Mouse (Mus musculus): ENCODE measurements around the gene Kcnc1.

Gene Kcnc1

DNA sequence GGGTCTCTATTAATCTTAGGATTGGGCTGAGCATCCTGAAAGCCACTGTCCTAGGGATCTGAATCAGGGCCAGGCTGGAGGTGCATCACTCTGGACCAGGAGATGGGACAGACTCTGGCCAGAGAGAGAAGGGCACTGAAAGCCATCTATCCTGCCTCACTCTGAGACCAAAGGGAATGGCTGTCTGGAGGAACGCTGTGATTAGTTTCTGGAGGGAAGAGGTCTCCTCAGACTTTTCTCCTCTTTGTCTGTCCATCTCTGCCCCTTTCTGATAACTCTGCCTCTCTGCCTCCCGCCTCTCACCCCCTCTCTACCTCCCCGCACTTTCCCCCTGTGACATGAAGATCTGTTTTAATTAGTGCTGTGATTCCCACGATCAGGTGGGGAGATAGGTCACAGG is 1.4 kb upstream of the Kcnc1 start:
- DNase-seq (ENCODE audit: low spot score), result no peak

- no peak for DNase-seq (ENCODE audit: low spot score)
These were observed 726 bp upstream of the Kcnc1 start for GRCm38 (mm10) chr7:46395571-46395970.

GRCm38 (mm10) chr7:46396928-46397731 is 833 bp downstream of the Kcnc1 start:
- DNase-seq (ENCODE audit: low spot score), result no peak

DNA sequence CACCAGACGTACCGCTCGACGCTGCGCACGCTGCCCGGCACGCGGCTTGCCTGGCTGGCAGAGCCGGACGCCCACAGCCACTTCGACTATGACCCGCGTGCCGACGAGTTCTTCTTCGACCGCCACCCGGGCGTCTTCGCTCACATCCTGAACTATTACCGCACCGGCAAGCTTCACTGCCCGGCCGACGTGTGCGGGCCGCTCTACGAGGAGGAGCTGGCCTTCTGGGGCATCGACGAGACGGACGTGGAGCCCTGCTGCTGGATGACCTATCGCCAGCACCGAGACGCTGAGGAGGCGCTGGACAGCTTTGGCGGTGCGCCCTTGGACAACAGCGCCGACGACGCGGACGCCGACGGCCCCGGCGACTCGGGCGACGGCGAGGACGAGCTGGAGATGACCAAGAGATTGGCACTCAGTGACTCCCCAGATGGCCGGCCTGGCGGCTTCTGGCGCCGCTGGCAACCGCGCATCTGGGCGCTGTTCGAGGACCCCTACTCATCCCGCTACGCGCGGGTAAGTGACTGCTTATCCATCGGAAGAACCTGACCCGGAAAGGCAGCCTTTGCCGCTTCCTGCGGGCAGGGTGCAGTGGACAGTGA is 1.5 kb downstream of the Kcnc1 start:
- DNase-seq (ENCODE audit: low spot score), result no peak

DNA sequence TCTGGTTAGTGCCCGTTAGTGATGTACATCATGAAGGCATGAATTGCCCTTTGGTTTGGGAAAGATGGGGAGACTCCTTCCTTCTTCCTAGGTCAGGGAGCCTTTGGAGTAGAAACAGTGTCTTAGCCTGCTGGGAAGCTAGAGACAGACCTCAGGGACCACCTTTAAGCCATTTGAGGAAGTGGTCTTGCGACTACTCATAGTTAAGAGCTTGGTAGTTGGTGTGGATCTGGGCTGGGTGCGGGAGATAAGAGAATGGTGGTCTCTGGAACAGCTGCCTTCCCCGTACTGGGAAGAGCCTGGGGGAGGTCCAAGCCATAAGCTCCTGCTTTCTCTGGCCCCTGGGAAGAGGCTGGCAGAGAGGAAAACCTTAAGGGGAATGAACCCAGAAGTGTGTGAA is 2.3 kb downstream of the Kcnc1 start:
- DNase-seq (ENCODE audit: low spot score), result no peak

DNA sequence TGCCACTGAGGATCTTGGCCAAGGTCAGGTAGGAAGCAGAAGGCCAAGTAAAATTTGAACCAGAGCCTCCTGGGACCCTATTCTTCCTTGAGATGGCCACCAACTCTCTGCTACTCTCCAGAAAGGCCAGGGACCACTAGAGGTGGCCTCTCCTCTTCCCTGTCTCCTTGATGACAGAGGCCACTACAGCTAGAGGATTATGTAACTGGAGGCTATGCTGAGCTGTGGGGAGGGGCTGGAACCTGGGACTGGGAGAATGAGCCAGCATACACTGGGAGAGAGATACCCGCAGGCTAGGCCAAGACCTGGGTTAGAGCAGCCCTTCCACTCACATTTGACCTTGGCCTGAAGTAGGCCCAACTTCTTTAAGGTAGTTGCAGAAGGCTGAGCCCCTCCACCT is 3.4 kb downstream of the Kcnc1 start:
- DNase-seq (ENCODE audit: low spot score), result no peak

- no peak for DNase-seq (ENCODE audit: low spot score)
These were observed 4.0 kb downstream of the Kcnc1 start for GRCm38 (mm10) chr7:46400346-46400745.

GRCm38 (mm10) chr7:46401371-46402180 is 5.3 kb downstream of the Kcnc1 start:
- DNase-seq (ENCODE audit: low spot score), result no peak

- no peak for DNase-seq (ENCODE audit: low spot score)
These were observed 7.6 kb downstream of the Kcnc1 start for GRCm38 (mm10) chr7:46403616-46404485.

DNA sequence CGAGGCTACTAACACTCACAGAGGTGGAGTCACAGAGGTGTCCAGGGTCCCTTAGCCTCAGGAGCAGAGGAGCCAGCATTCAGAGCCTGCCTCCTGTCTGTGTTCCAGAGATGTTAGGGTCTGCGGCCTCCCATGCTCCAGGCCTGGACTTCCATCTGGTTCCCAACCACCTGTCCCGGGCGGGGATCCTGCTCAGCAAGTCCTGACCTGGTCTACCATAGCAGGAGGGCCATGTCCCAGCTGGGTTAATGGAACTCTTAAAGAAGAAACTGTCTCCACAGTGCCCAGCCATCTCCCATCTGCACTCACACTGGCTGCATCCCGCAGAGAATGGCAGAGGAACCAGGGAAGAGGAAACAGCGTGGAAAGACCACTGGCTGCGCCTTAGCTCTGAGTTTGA is 8.5 kb downstream of the Kcnc1 start:
- DNase-seq (ENCODE audit: low spot score), result no peak

DNA sequence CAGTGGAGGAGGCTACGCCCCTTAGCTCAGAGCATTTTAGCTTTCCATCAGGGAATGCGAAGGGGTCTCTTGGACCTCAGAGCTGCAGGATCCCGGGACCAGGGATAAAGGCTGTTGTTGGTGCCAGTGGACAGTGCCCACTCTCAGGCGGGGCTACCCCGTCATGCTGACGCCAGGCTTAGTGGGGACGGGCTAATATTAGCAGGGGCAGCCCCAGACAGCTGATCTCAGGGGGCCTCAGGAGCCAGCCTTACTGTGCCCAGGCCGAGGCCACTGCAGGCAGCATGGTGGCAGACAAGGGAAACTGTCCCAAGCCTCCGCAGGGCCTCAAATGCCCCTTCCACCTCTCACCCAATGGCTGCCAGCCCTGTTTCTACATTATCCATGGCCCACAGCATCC is 12.3 kb downstream of the Kcnc1 start:
- no peak for DNase-seq (ENCODE audit: low spot score)

- DNase-seq (ENCODE audit: low spot score), result no peak
These were observed 13.0 kb downstream of the Kcnc1 start for GRCm38 (mm10) chr7:46409204-46409789.

DNA sequence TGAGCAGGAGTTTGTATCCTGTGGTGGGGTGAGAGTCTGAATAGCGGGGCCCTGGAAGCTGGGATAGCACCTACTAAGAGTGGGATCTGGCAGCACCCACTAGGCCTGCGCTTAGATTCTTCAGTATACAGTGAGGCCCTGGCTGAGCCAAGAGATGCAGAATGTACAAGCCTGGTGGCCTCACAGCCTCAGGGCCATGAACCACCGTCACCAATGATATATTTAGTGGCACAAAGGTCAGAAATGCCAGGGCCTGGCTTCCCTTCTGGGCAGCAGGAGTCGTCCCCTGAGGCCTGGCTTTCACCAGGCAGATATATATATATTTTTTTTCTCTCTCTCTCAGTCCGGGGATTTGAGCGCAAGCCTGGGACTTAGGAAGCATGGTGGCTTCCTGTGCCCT is 14.4 kb downstream of the Kcnc1 start:
- no peak for DNase-seq (ENCODE audit: low spot score)

DNA sequence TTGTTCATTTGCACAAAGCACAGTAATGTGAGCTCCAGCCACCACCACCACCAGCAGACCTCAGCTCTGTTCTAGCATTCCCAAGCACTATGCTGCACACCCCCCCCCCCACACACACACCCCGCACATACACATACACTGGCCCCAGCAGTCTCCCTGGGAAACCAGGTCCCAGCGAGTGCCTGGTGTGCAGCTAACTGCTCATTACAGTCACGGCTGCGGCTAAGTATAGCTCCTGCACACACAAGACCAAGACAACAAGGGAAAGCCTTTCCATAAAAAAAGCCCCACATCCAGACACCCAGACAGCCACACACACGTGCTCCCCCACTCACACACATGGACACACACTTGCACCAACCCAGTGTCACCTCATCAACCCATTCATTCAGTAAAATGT is 16.5 kb downstream of the Kcnc1 start:
- no peak for DNase-seq (ENCODE audit: low spot score)

DNA sequence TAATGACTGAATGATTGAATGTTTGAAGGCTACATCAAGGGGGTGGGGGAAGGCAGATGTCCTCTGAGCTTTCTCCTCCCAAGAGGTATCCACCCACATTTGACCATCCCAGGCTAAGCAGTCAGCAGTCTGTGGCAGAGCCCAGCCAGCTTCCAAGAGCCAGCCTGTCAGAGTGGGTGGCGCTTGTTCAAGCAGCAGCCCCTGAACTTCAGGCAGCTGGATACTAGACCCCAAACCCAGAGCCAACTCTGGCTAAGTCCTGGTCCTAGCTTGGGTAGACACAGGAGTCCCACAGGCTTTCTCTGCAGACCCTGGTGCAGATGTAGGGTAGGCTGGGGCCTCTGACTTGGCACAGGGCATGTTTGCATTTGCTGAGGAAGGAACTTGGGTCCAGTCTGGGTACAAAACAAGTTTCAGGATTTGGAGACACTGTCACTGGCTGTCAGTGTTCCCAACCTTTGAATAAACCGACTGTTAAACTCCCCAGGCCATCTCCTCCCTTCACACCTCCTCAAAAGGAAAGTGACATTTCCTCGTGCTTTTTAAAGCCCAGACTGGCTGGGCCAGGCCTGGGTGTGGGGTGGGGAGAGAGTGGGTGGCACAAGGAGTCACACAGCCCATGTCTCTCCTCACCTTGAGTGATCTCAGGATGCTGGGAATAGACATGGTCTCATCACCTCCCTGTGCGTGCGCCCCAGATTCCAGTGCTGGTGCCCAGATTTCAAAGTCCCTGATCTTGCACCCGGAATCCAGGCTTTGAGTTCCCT is 17.8 kb downstream of the Kcnc1 start:
- DNase-seq (ENCODE audit: low spot score), result no peak

DNA sequence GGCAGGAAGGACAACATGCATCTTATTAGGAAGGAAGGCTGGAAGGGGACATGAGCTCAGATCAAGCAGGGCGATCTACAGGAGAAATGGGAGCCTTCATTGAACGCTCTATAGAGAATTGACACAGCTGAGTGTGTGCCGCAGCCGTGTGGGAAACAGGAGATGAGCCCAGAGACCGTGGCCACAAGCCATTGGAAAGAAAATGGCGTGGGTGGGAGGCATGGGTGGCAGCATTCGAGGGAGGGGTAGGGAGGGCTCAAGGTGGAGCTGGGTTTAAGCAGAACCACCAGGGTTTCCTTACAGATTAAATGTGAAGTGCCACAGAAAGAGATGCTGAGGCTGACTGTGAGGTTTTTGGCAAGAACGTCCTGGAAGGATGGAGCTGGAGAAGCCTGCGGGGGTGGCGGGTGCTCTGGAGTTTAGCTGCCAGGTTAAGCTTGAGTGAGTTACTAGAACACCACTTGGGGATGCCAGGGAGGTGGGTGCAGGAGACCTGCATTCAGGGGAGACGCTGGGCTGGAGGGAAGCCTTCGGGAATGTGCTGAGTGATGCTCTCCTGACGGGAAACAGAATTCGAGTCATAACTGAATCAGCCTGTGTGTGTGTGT is 19.6 kb downstream of the Kcnc1 start:
- no peak for DNase-seq (ENCODE audit: low spot score)

DNA sequence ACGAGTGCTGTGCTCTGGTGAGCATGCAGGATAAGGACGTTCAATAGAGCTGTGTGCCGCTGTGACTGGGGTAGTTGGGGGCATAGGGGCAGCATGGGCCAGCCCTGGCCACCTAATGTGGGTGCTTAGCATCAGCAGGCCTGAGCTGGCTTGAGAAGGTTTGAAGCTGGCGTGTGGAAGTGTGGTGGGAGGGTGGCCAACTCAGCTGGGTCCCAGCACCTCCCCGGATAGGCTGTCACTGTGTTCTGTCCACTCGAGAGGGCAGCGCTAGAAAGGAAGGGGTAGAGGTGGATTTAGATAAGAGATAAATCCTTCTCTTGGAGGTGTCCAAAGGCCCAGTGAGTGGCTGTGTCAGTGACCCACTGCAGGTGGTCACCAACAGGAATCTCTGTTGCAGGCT is 21.2 kb downstream of the Kcnc1 start:
- DNase-seq (ENCODE audit: low spot score), result no peak

GRCm38 (mm10) chr7:46418102-46418622 is 21.9 kb downstream of the Kcnc1 start:
- no peak for DNase-seq (ENCODE audit: low spot score)

DNA sequence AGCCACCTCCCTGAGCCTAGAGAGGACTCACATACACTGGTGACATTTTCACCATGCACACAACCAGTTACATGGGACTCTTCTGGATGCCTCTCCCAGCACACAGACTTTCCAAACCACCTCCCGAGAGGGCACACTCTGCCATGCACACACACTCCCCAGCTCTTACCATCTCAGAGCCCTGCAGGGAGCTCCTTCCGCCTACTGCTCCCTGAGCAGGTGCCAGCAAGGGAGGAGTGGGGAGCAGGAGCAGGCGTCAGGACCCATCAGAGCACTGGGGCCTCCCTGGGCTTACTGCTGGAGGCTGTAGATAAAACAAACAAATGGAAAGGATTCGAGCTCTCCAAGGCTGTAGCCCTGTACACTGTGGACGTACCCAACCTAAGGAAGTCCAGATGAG is 25.2 kb downstream of the Kcnc1 start:
- no peak for DNase-seq (ENCODE audit: low spot score)

- no peak for DNase-seq (ENCODE audit: low spot score)
These were observed 25.9 kb downstream of the Kcnc1 start for GRCm38 (mm10) chr7:46422052-46422763.

Data from ovary, adult 18-20 months (tissue).